Mouse (Mus musculus): Measurements from ENCODE around the gene Bmt2. TPM values are rescaled to one million over a fixed set of nuclear protein-coding genes. Genes with fewer than 3 reads are reported as not detected.

The Bmt2 gene
- polyA plus RNA-seq, 1 experiment from 2014 or later = 21.2 TPM

GRCm38 (mm10) chr6:13614568-13614967, 63.2 kb downstream of the Bmt2 start:
- no peaks in the 10 kb centered on the region for H3K9me3 ChIP-seq (replicated peaks)
- H3K27me3 ChIP-seq (replicated peaks) = no peaks in the 10 kb centered on the region
- H3K27ac ChIP-seq (replicated peaks) = no peak overlapping the region
- H3K4me3 ChIP-seq (replicated peaks) = no peak overlapping the region
- no peak overlapping the region for H3K4me2 ChIP-seq
- H3K9ac ChIP-seq (replicated peaks) = no peak overlapping the region
- H3K4me1 ChIP-seq = no peaks in the 10 kb centered on the region
- 90% methylated on average over 3 of the region's 3 CpGs for WGBS
- H3K36me3 ChIP-seq = no peaks in the 10 kb centered on the region
- ATAC-seq (ENCODE audit: low FRiP score) = no peak

GRCm38 (mm10) chr6:13613671-13614070, 64.1 kb downstream of the Bmt2 start:
- no peak for ATAC-seq (ENCODE audit: low FRiP score)
- WGBS = 80% methylated on average over 3 of the region's 3 CpGs
- peaks cover 4% of the 10 kb centered on the region for H3K4me1 ChIP-seq
- no peak overlapping the region for H3K4me3 ChIP-seq (replicated peaks)
- H3K9me3 ChIP-seq (replicated peaks) = no peaks in the 10 kb centered on the region
- no peaks in the 10 kb centered on the region for H3K27me3 ChIP-seq (replicated peaks)
- H3K36me3 ChIP-seq = no peaks in the 10 kb centered on the region
- H3K9ac ChIP-seq (replicated peaks) = no peak overlapping the region
- H3K27ac ChIP-seq (replicated peaks) = no peak overlapping the region
- H3K4me2 ChIP-seq = no peak overlapping the region

GRCm38 (mm10) chr6:13610869-13611268, 66.9 kb downstream of the Bmt2 start:
- no peak overlapping the region for H3K4me3 ChIP-seq (replicated peaks)
- H3K27me3 ChIP-seq (replicated peaks) = no peaks in the 10 kb centered on the region
- peaks cover 23% of the 10 kb centered on the region for H3K4me1 ChIP-seq
- no peak overlapping the region for H3K9ac ChIP-seq (replicated peaks)
- no peak for ATAC-seq (ENCODE audit: low FRiP score)
- no peaks in the 10 kb centered on the region for H3K9me3 ChIP-seq (replicated peaks)
- WGBS = 99% methylated on average over 2 of the region's 2 CpGs
- H3K36me3 ChIP-seq = no peaks in the 10 kb centered on the region
- no peak overlapping the region for H3K27ac ChIP-seq (replicated peaks)
- no peak overlapping the region for H3K4me2 ChIP-seq

- Histone ChIP-seq H3K27ac (replicated peaks) (no peak overlapping the region), H3K4me1 (peaks cover 25% of the 10 kb centered on the region), H3K4me3 (replicated peaks) (no peak overlapping the region), H3K9ac (replicated peaks) (no peak overlapping the region), H3K27me3 (replicated peaks) (no peaks in the 10 kb centered on the region), H3K36me3 (no peaks in the 10 kb centered on the region), H3K4me2 (no peak overlapping the region), H3K9me3 (replicated peaks) (no peaks in the 10 kb centered on the region)
- 71% methylated on average over 5 of the region's 5 CpGs for WGBS
- ATAC-seq (ENCODE audit: low FRiP score) = no peak
Measured at GRCm38 (mm10) chr6:13609353-13610140, 68.2 kb downstream of the Bmt2 start.

- H3K4me2 ChIP-seq = peak within 1 kb of the TSS; percentile 69
- H3K27me3 ChIP-seq (replicated peaks) = no peaks in the 10 kb centered on the region
- peak within 1 kb of the TSS; percentile 96 for H3K27ac ChIP-seq (replicated peaks)
- peaks cover 29% of the 10 kb centered on the region for H3K4me1 ChIP-seq
- peak within 1 kb of the TSS; percentile 94 for H3K4me3 ChIP-seq (replicated peaks)
- H3K9me3 ChIP-seq (replicated peaks) = no peaks in the 10 kb centered on the region
- no peaks in the 10 kb centered on the region for H3K36me3 ChIP-seq
- WGBS = 1% methylated on average over 71 of the region's 71 CpGs
- H3K9ac ChIP-seq (replicated peaks) = peak within 1 kb of the TSS; percentile 88
- ATAC-seq (ENCODE audit: low FRiP score) = peak; percentile 95
Measured at GRCm38 (mm10) chr6:13607621-13608493, 69.9 kb downstream of the Bmt2 start, which contains the start of gene Tmem168. Tmem168 (minus strand) TSS chr6:13608100.

- no peaks in the 10 kb centered on the region for H3K36me3 ChIP-seq
- H3K4me3 ChIP-seq (replicated peaks) = peak overlapping the region; percentile 94
- WGBS = 11% methylated on average over 15 of the region's 15 CpGs
- peak overlapping the region; percentile 96 for H3K27ac ChIP-seq (replicated peaks)
- peak; percentile 1; the same call in 1 of the 2 replicates for ATAC-seq (ENCODE audit: low FRiP score)
- H3K4me1 ChIP-seq = peaks cover 31% of the 10 kb centered on the region
- H3K9me3 ChIP-seq (replicated peaks) = no peaks in the 10 kb centered on the region
- H3K4me2 ChIP-seq = peak overlapping the region; percentile 69
- H3K27me3 ChIP-seq (replicated peaks) = no peaks in the 10 kb centered on the region
- H3K9ac ChIP-seq (replicated peaks) = peak overlapping the region; percentile 88
Measured at GRCm38 (mm10) chr6:13606921-13607620, 70.7 kb downstream of the Bmt2 start.

GRCm38 (mm10) chr6:13606394-13606793, 71.4 kb downstream of the Bmt2 start:
- 80% methylated on average over 4 of the region's 4 CpGs for WGBS

GRCm38 (mm10) chr6:13603134-13603533, 74.6 kb downstream of the Bmt2 start:
- no peak for ATAC-seq (ENCODE audit: low FRiP score)
- Histone ChIP-seq H3K4me3 (replicated peaks) (no peak overlapping the region), H3K9me3 (replicated peaks) (no peaks in the 10 kb centered on the region), H3K36me3 (no peaks in the 10 kb centered on the region), H3K27me3 (replicated peaks) (no peaks in the 10 kb centered on the region), H3K4me1 (peaks cover 32% of the 10 kb centered on the region), H3K4me2 (no peak overlapping the region), H3K27ac (replicated peaks) (no peak overlapping the region), H3K9ac (replicated peaks) (no peak overlapping the region)
- 96% methylated on average over 6 of the region's 6 CpGs for WGBS

More at GRCm38 (mm10) chr6:13606394-13606793, 71.4 kb downstream of the Bmt2 start:
- Histone ChIP-seq H3K9ac (replicated peaks) (no peak overlapping the region), H3K4me2 (peak overlapping the region; percentile 69), H3K27me3 (replicated peaks) (no peaks in the 10 kb centered on the region), H3K27ac (replicated peaks) (0 out of 2 replicates have a peak overlapping the region, but pooled peaks have one; percentile 96), H3K4me3 (replicated peaks) (peak overlapping the region; percentile 94), H3K9me3 (replicated peaks) (no peaks in the 10 kb centered on the region), H3K36me3 (no peaks in the 10 kb centered on the region), H3K4me1 (peaks cover 37% of the 10 kb centered on the region)
- ATAC-seq (ENCODE audit: low FRiP score) = no peak

- WGBS = 77% methylated on average over 6 of the region's 6 CpGs
- Histone ChIP-seq H3K4me1 (peaks cover 24% of the 10 kb centered on the region), H3K36me3 (no peaks in the 10 kb centered on the region), H3K4me2 (no peak overlapping the region; the same call in 1 of the 2 replicates), H3K9ac (replicated peaks) (no peak overlapping the region), H3K27me3 (replicated peaks) (no peaks in the 10 kb centered on the region), H3K4me3 (replicated peaks) (no peak overlapping the region), H3K9me3 (replicated peaks) (no peaks in the 10 kb centered on the region), H3K27ac (replicated peaks) (no peak overlapping the region)
- ATAC-seq (ENCODE audit: low FRiP score) = no peak
Measured at GRCm38 (mm10) chr6:13601587-13601986, 76.2 kb downstream of the Bmt2 start.

- H3K4me2 ChIP-seq = no peak overlapping the region
- no peak overlapping the region for H3K27ac ChIP-seq (replicated peaks)
- ATAC-seq (ENCODE audit: low FRiP score) = no peak
- H3K4me1 ChIP-seq = peaks cover 12% of the 10 kb centered on the region
- H3K9me3 ChIP-seq (replicated peaks) = no peaks in the 10 kb centered on the region
- WGBS = 85% methylated on average over 7 of the region's 7 CpGs
- H3K9ac ChIP-seq (replicated peaks) = no peak overlapping the region
- H3K36me3 ChIP-seq = peaks cover 5% of the 10 kb centered on the region
- H3K27me3 ChIP-seq (replicated peaks) = no peaks in the 10 kb centered on the region
- H3K4me3 ChIP-seq (replicated peaks) = no peak overlapping the region
Measured at GRCm38 (mm10) chr6:13598239-13598923, 79.4 kb downstream of the Bmt2 start.
